Mouse (Mus musculus) neutrophil, adult 5-6 weeks (primary cell): ENCODE results near the gene Zfp169. TPM values are rescaled to one million over a fixed set of nuclear protein-coding genes. Genes with fewer than 3 reads are reported as not detected.
A peak's percentile ranks its signal among the peaks of the same experiment; 100 is the strongest.
"Not testable (repeated sequence)": the region's sequence is repeated elsewhere in the genome, so short reads cannot be mapped to it uniquely, and the experiment has no call there.

Experiments
- ATAC-seq: fragments of 151-379, 151-347 bp; 2 replicates; pipeline ENCODE4 v1.8.0; 2017; ENCODE audit warnings: mild to moderate bottlenecking, moderate TSS enrichment; ENCODE audit not compliant: insufficient number of reproducible peaks, poor library complexity, low FRiP score, severe bottlenecking; ENCODE audit errors: extremely low read depth
- total RNA-seq: library from RNA; stranded (forward); fragments of 200-1000 nt; gene quantifications from 2 replicates; pipeline ENCODE4 v1.2.3, GENCODE M21; 2017

Gene Zfp169
- total RNA-seq, 1 experiment from 2014 or later = 26.3 TPM

DNA sequence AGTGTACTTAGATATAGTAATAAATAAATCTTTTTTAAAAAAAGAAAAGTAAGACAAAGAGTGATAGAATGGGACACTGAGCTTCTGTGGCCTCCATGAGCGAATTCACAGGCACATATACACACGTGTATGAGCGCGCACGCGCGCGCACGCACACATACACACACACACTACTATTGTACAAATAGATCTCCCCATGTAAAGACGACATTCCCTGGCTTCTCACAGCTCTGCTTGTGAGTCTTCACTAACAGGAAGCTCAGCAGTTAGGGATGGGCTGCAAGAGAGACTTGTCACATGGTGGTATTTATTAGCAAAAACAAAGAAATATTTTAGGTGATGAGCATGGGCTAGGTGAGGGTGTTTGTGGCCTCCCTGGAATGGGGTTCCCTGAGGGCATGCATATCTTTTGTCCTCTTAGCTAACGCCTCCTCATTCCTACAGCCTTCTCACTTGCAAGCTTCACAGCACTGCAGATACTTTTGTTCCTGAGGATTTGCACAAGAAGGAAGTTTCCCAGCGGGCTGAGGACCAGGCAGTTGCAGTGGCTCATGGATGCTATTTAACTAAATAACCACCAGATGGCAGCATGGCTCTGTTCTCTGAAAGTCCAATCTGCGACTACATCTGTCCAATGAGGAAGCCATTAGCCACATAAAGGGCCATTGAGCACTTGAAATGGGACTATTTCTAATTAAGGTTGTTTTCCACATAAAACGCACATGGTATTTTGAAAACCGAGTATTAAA lies 15.0 kb upstream of the Zfp169 start:
- peak; percentile 96 for ATAC-seq

GRCm38 (mm10) chr13:48525745-48526144 lies 12.5 kb upstream of the Zfp169 start:
- no peak for ATAC-seq

- ATAC-seq = not testable (repeated sequence)
These were observed 5.9 kb upstream of the Zfp169 start for GRCm38 (mm10) chr13:48519122-48519521.

DNA sequence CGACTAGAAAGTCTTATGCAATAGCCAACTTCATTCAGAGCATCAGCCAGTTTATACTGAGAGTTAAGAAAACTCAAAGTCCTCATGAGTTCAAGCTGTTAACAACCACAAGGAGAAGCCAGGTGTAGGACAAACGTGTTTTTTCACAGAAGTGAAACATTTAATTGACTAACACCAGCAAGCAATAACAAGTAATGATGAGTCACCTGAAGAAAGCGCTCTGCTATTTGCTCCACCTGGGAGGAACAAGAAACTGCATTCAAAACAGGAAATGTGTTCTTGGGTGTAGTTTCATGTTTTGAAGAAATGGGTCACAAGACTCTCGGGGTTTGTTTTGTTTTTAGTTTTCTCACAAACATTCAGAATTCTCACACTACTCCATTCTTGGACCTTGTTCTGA lies 2.6 kb upstream of the Zfp169 start:
- ATAC-seq = 0 out of 2 replicates have a peak, but pooled peaks have one; percentile 11

DNA sequence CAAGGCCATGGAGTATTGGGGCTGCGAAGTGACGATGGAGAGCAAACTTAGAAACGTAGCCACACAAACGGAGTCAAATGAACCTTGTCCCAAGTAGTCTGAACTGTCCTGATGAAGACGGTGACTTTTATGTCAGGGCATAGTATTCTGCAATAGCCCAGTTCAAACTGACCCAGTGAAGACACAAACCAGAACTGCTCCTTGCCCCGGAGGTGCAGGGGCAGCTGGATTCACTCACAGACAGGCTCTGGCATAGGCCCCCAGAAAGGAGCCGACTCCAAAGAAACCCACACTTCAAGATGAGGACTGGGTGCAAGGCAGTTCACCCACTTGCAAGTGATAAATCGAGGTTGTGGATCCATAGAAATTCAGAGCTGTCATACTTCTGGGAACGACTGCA lies 4.6 kb downstream of the Zfp169 start:
- ATAC-seq = no peak

- no peak for ATAC-seq
These were observed 10.8 kb downstream of the Zfp169 start for GRCm38 (mm10) chr13:48502422-48502821.

DNA sequence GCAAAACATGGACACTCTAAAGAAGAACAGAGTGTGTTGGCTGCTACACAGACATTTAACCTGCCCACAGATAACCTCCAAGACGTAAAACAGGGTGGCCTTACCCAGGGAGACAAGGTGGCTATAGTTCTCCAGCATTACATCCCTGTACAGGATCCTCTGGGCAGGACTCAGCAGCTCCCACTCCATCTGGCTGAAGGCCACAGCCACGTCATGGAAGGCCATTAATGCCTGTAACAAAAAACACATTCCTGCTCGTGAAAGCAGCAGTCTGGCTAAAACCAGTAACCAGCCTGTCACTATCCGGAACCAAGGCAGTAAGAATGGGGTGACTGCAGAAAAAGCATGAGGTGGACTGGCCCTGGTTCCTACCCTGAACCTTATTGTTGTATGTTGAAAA lies 14.6 kb downstream of the Zfp169 start:
- no peak for ATAC-seq

DNA sequence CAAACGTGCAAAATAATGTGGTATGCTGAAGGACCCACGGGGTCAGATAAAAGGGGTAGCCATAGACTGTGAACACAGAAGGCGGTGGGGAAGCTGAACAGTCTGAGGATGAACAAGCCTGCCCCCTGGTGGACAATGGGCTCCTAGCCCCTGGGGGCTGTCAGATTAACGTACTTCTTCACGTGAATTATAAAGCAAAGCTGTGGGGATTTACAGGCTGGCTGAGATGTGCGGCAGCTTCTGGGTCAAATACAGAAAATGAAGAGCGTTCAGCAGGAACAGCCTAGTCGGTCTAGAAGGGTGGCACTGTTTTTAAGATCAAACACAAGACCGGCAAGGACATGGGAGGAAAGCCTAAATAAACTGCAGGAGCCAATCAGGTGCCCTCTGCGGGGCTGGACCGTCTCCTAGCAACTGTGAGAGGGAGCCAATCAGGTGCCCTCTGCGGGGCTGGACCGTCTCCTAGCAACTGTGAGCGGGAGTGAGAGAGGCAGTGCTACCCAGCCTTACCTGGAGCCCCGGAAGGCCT lies 15.5 kb downstream of the Zfp169 start:
- 0 out of 2 replicates have a peak, but pooled peaks have one; percentile 30 for ATAC-seq

GRCm38 (mm10) chr13:48493183-48493582 lies 20.1 kb downstream of the Zfp169 start:
- ATAC-seq = no peak

DNA sequence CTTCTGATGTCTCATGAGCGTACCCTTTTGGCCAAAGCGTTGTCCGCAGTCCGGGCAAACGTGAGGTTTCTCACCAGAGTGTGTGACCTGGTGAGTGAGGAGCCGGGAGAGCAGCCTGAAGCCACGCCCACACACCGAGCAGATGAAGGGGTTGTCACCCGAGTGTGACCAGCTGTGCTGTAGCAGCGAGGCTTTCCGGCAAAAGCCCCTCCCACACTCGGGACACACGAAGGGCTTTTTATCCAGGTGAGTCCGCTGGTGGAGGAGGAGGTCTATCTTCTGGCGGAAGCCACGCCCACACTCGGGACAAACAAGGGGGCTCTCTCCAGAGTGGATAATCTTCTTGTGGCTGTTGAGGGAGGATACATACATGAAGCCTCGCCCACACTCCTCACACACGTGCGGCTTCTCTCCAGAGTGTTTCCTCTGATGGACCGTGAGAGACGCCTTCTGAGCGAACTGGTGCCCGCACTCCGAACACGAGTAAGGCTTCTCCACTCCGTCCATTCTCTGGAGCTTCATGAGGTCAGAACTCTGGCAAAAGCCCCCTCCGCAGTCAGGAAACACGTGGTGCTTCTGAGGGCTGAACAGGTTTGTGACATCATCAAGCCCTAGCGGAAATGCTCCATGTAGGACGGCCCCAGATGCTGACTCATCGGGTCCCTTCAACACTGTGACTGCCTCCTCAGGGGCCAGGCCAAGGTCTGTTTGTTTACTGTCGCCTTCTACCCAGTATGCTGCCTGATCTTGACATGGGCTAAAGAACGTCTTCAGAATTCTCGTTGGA lies 22.7 kb downstream of the Zfp169 start:
- no peak for ATAC-seq

DNA sequence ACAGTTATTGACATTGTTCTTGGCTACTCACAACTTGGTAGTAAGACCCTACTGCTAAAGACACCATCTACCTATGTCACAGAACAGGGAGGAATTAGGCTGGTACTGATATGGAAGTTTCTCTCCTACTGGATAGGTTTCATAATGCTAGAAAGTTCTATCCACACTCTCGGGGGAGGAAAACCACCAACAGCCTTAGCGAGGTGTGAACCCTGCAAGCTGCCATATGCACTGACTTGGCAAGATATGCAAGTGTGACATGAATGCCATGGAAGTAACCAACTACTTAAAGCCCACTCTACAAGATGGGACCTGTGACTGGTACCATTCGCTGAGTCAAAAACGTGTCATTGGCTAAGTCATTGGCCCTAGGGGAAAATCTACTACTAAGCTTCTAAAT lies 29.6 kb downstream of the Zfp169 start:
- no peak for ATAC-seq

DNA sequence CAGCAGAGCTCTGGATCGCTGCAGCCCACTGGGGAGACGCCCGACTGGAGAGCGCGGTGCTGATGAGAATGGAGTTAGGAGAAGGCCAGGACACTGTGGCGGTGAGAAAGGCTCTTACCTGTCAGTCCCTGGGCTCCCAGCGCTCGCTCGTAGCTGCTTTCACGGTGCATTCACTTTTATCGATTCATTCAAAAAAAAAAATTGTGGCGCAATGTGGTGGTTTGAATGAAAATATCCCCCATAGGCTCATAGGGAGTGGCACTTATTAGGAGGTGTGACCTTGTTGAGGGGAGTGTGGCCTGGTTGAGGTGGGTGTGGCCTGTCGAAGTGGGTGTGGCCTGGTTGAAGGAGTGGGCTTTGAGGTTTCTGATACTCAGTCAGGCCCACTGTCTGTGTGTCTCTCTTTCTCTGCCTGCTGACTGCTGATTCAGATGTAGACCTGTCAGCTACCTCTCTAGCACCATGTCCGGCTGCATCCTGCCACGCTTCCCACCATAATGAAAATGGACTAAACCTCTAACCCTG lies 44.5 kb downstream of the Zfp169 start:
- no peak for ATAC-seq

DNA sequence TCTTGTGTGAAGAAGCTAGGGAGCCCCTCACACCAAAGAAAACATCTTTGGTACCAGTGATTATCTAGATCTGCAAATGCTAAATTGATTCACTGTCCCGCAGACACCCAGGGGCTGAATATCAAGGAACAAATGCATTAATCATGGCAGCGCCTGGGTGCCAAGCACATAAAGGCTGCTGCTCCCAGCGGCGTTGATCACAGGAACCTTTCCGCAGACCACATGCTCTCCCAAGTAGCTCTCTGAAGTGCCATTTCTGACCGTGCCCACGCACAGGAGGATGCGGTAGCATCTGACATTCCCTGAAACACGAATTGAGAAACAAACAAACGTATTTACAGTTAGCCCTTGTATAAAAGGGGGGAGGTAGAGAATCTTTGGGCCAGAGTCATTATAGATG lies 47.1 kb downstream of the Zfp169 start:
- ATAC-seq = no peak

GRCm38 (mm10) chr13:48464170-48464569 lies 49.1 kb downstream of the Zfp169 start:
- ATAC-seq = no peak

DNA sequence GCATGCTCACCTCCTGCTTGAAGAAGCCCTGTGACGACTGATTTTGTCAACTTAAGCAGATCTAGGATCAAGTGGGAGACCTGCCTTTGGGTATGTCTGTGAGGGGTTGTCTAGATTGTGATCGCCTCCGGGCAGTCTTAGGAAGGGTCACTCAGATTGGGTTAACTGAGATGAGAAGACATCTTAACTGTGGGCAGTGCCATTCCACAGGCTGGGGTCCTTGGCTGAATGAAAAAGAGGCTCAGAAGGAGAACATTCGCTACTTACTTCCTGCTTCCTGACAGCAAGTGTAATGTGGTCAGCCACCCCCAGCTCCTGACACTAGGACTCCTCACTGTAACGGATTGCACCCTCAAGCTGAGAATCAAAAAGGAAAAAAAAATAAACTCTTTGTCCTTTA lies 54.0 kb downstream of the Zfp169 start:
- ATAC-seq = no peak

- ATAC-seq = no peak
These were observed 65.1 kb downstream of the Zfp169 start for GRCm38 (mm10) chr13:48448119-48448518.

DNA sequence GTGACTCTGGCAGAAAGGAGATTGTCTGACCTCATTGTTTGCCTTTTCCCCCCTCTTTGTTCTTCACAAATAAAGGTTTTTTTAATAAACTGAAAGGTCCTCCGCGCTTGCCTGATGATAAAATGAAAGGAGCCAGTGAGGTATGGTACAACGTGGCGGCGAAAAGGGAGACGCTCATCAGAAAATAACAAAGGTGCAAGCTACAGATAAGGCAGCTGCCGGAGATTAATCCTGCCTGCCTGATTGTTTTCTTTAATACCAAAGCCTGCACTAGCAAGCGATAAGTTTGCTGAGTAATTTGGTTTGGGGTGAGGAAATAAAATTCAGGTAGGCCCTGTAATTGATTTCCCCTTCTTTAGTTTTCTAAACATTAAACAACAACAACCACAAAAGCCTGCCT lies 69.3 kb downstream of the Zfp169 start:
- no peak for ATAC-seq

GRCm38 (mm10) chr13:48438321-48438720 lies 74.9 kb downstream of the Zfp169 start:
- ATAC-seq = no peak
